Mouse (Mus musculus) hindbrain, embryonic 11.5 days (tissue): ENCODE measurements around the gene Gm49358. TPM values are rescaled to one million over a fixed set of nuclear protein-coding genes. Genes with fewer than 3 reads are reported as not detected.

ENCODE experiments used
- ATAC-seq: fragments of 200-750 bp; cut with Nextera tagmentation; 2 replicates; pipeline ENCODE4 v1.8.0; 2017; ENCODE audit warnings: mild to moderate bottlenecking, moderate TSS enrichment, moderate library complexity; ENCODE audit not compliant: low FRiP score
- DNase-seq: peaks from one replicate; pipeline ENCODE4 v3.0.0-alpha.2; 2015; ENCODE audit warnings: low spot score
- H3K27ac ChIP-seq: fragments of 300-500 bp; sonication (generic); 2 replicates; pipeline ENCODE4 v1.5.1; 2014; ENCODE audit warnings: mild to moderate bottlenecking, low read depth, low read length
- H3K27me3 ChIP-seq: fragments of 300-500 bp; sonication (generic); 2 replicates; pipeline ENCODE4 v1.6.1; 2014; ENCODE audit warnings: mild to moderate bottlenecking, low read length, moderate library complexity, mixed read lengths; ENCODE audit not compliant: control insufficient read depth, insufficient read depth
- H3K36me3 ChIP-seq: fragments of 300-500 bp; sonication (generic); 2 replicates; pipeline ENCODE4 v1.6.1; 2014; ENCODE audit warnings: mild to moderate bottlenecking, low read length, moderate library complexity, mixed read lengths; ENCODE audit not compliant: control insufficient read depth, insufficient read depth
- H3K4me1 ChIP-seq: fragments of 300-500 bp; sonication (generic); replicated peaks from 2 replicates; pipeline ENCODE4 v1.6.1; 2014; ENCODE audit warnings: low read length, mixed read lengths; ENCODE audit not compliant: control insufficient read depth, insufficient read depth
- H3K4me2 ChIP-seq: fragments of 300-500 bp; sonication (generic); replicated peaks from 2 replicates; pipeline ENCODE4 v1.6.1; 2014; ENCODE audit warnings: mild to moderate bottlenecking, low read depth, low read length
- H3K4me3 ChIP-seq: fragments of 300-500 bp; sonication (generic); 2 replicates; pipeline ENCODE4 v1.5.1; 2014; ENCODE audit warnings: low read depth, low read length
- H3K9ac ChIP-seq: fragments of 300-500 bp; sonication (generic); 2 replicates; pipeline ENCODE4 v1.6.1; 2014; ENCODE audit warnings: low read depth, low read length
- H3K9me3 ChIP-seq: fragments of 300-500 bp; sonication (generic); 2 replicates; pipeline ENCODE4 v1.6.1; 2016; ENCODE audit warnings: low read length; ENCODE audit not compliant: control insufficient read depth
- WGBS: fragments of 180-500 bp; shearing (Covaris S2); extraction: QIAGEN DNeasy Blood & Tissue Kit; methylation state at CpG from one replicate; pipeline ENCODE4 v1.1.7; 2014; 5-methylcytosine and 5-hydroxymethylcytosine counted together
- polyA plus RNA-seq: library from polyadenylated mRNA; unstranded; fragments of >200 nt; fragmentation: Nextera tagmentation; extraction: Ambion mirVana; gene quantifications from 2 replicates; pipeline ENCODE4 v1.2.1, GENCODE M21; 2014

Gene Gm49358
- polyA plus RNA-seq, 1 experiment from 2014 or later, result not detected

- no peak for ATAC-seq
- no peak overlapping the region for H3K4me3 ChIP-seq
- H3K9me3 ChIP-seq, result no peaks in the 10 kb centered on the region
- H3K4me2 ChIP-seq, result no peak overlapping the region
- H3K27ac ChIP-seq, result no peak overlapping the region
- no peaks in the 10 kb centered on the region for H3K4me1 ChIP-seq
- H3K9ac ChIP-seq, result no peak overlapping the region
- 82% methylated on average over 4 of the region's 4 CpGs for WGBS
- DNase-seq, result no peak
- no peaks in the 10 kb centered on the region for H3K27me3 ChIP-seq
- no peaks in the 10 kb centered on the region for H3K36me3 ChIP-seq
Measured at GRCm38 (mm10) chr10:86860396-86860795, 96.6 kb downstream of the Gm49358 start.

GRCm38 (mm10) chr10:86862496-86862895 lies 98.7 kb downstream of the Gm49358 start:
- 91% methylated on average over 6 of the region's 6 CpGs for WGBS
- Histone ChIP-seq H3K4me3 (no peak overlapping the region), H3K27ac (no peak overlapping the region), H3K9me3 (no peaks in the 10 kb centered on the region), H3K27me3 (no peaks in the 10 kb centered on the region), H3K36me3 (no peaks in the 10 kb centered on the region), H3K4me1 (no peaks in the 10 kb centered on the region), H3K9ac (no peak overlapping the region), H3K4me2 (no peak overlapping the region)
- DNase-seq, result no peak
- no peak for ATAC-seq

- Histone ChIP-seq H3K27ac (no peak overlapping the region), H3K4me2 (no peak overlapping the region), H3K9me3 (no peaks in the 10 kb centered on the region), H3K9ac (no peak overlapping the region), H3K4me1 (no peaks in the 10 kb centered on the region), H3K36me3 (no peaks in the 10 kb centered on the region), H3K27me3 (no peaks in the 10 kb centered on the region), H3K4me3 (no peak overlapping the region)
- WGBS, result 85% methylated on average over 6 of the region's 6 CpGs
- ATAC-seq (no peak), DNase-seq (no peak)
Measured at GRCm38 (mm10) chr10:86863429-86863828, 99.7 kb downstream of the Gm49358 start.

- H3K9ac ChIP-seq, result no peak overlapping the region
- no peaks in the 10 kb centered on the region for H3K36me3 ChIP-seq
- DNase-seq (no peak), ATAC-seq (no peak)
- no peak overlapping the region for H3K27ac ChIP-seq
- H3K9me3 ChIP-seq, result no peaks in the 10 kb centered on the region
- H3K4me1 ChIP-seq, result no peaks in the 10 kb centered on the region
- H3K4me3 ChIP-seq, result no peak overlapping the region
- H3K4me2 ChIP-seq, result no peak overlapping the region
- no peaks in the 10 kb centered on the region for H3K27me3 ChIP-seq
- WGBS, result 90% methylated on average over 7 of the region's 7 CpGs
Measured at GRCm38 (mm10) chr10:86872121-86872520, 108.3 kb downstream of the Gm49358 start.

- H3K4me3 ChIP-seq, result no peak overlapping the region
- no peaks in the 10 kb centered on the region for H3K36me3 ChIP-seq
- H3K4me2 ChIP-seq, result no peak overlapping the region
- ATAC-seq (no peak), DNase-seq (no peak)
- no peak overlapping the region for H3K27ac ChIP-seq
- no peaks in the 10 kb centered on the region for H3K27me3 ChIP-seq
- H3K4me1 ChIP-seq, result no peaks in the 10 kb centered on the region
- no peaks in the 10 kb centered on the region for H3K9me3 ChIP-seq
- no peak overlapping the region for H3K9ac ChIP-seq
- WGBS, result 78% methylated on average over 5 of the region's 5 CpGs
Measured at GRCm38 (mm10) chr10:86872591-86872990, 108.8 kb downstream of the Gm49358 start.

- Histone ChIP-seq H3K9ac (no peak overlapping the region), H3K4me3 (no peak overlapping the region), H3K27ac (no peak overlapping the region), H3K4me1 (no peaks in the 10 kb centered on the region), H3K4me2 (no peak overlapping the region), H3K9me3 (no peaks in the 10 kb centered on the region), H3K27me3 (no peaks in the 10 kb centered on the region), H3K36me3 (no peaks in the 10 kb centered on the region)
- DNase-seq (no peak), ATAC-seq (no peak)
- WGBS, result 87% methylated on average over 7 of the region's 7 CpGs
Measured at GRCm38 (mm10) chr10:86878721-86879120, 114.9 kb downstream of the Gm49358 start.

GRCm38 (mm10) chr10:86880071-86880806 lies 116.5 kb downstream of the Gm49358 start:
- DNase-seq (no peak), ATAC-seq (no peak)
- Histone ChIP-seq H3K4me3 (no peak overlapping the region), H3K27me3 (no peaks in the 10 kb centered on the region), H3K9me3 (no peaks in the 10 kb centered on the region), H3K4me1 (no peaks in the 10 kb centered on the region), H3K36me3 (no peaks in the 10 kb centered on the region), H3K4me2 (no peak overlapping the region), H3K9ac (no peak overlapping the region), H3K27ac (no peak overlapping the region)
- 62% methylated on average over 5 of the region's 5 CpGs for WGBS

GRCm38 (mm10) chr10:86881448-86881847 lies 117.7 kb downstream of the Gm49358 start:
- no peaks in the 10 kb centered on the region for H3K4me1 ChIP-seq
- H3K36me3 ChIP-seq, result no peaks in the 10 kb centered on the region
- H3K9me3 ChIP-seq, result no peaks in the 10 kb centered on the region
- no peak for DNase-seq
- no peaks in the 10 kb centered on the region for H3K27me3 ChIP-seq
- no peak overlapping the region for H3K4me3 ChIP-seq
- no peak overlapping the region for H3K4me2 ChIP-seq
- no peak overlapping the region for H3K9ac ChIP-seq
- no peak overlapping the region for H3K27ac ChIP-seq
- no peak for ATAC-seq
